Mouse (Mus musculus) embryonic facial prominence, embryonic 14.5 days (tissue): ENCODE results near the gene Gm1123. TPM values are rescaled to one million over a fixed set of nuclear protein-coding genes. Genes with fewer than 3 reads are reported as not detected.

Experiments used
- ATAC-seq: fragments of 200-750 bp; cut with Nextera tagmentation; 2 replicates; pipeline ENCODE4 v1.8.0; 2017; ENCODE audit warnings: low read depth, moderate number of reproducible peaks, moderate TSS enrichment
- DNase-seq: peaks from one replicate; pipeline ENCODE4 v3.0.0-alpha.2; 2015; ENCODE audit warnings: low spot score
- H3K27ac ChIP-seq: fragments of 300-500 bp; sonication (generic); replicated peaks from 2 replicates; pipeline ENCODE4 v1.5.1; 2014; ENCODE audit warnings: low read depth, mild to moderate bottlenecking, low read length, moderate library complexity
- H3K27me3 ChIP-seq: fragments of 300-500 bp; sonication (generic); replicated peaks from 2 replicates; pipeline ENCODE4 v1.6.1; 2014; ENCODE audit warnings: low read length; ENCODE audit not compliant: control insufficient read depth, insufficient read depth
- H3K36me3 ChIP-seq: fragments of 300-500 bp; sonication (generic); 2 replicates; pipeline ENCODE4 v1.6.1; 2014; ENCODE audit warnings: low read length, mixed read lengths; ENCODE audit not compliant: control insufficient read depth, insufficient read depth
- H3K4me1 ChIP-seq: fragments of 300-500 bp; sonication (generic); 2 replicates; pipeline ENCODE4 v1.6.1; 2014; ENCODE audit warnings: antibody characterized with exemption, low read length; ENCODE audit not compliant: control insufficient read depth, insufficient read depth
- H3K4me2 ChIP-seq: fragments of 300-500 bp; sonication (generic); 2 replicates; pipeline ENCODE4 v1.6.1; 2014; ENCODE audit warnings: low read depth, mild to moderate bottlenecking, low read length, moderate library complexity, mixed read lengths
- H3K4me3 ChIP-seq: fragments of 300-500 bp; sonication (generic); 2 replicates; pipeline ENCODE4 v1.5.1; 2014; ENCODE audit warnings: low read depth, mild to moderate bottlenecking, low read length
- H3K9ac ChIP-seq: fragments of 300-500 bp; sonication (generic); 2 replicates; pipeline ENCODE4 v1.6.1; 2014; ENCODE audit warnings: low read depth, mild to moderate bottlenecking, low read length, moderate library complexity, mixed read lengths
- H3K9me3 ChIP-seq: fragments of 300-500 bp; sonication (generic); 2 replicates; pipeline ENCODE4 v1.6.1; 2016; ENCODE audit warnings: low read length; ENCODE audit not compliant: control insufficient read depth
- WGBS: fragments of 180-500 bp; shearing (Covaris S2); extraction: QIAGEN DNeasy Blood & Tissue Kit; methylation state at CpG from one replicate; pipeline ENCODE4 v1.1.7; 2014; 5-methylcytosine and 5-hydroxymethylcytosine counted together
- polyA plus RNA-seq: library from polyadenylated mRNA; unstranded; fragments of >200 nt; fragmentation: Nextera tagmentation; extraction: Ambion mirVana; gene quantifications from 2 replicates; pipeline ENCODE4 v1.2.1, GENCODE M21; 2014

The Gm1123 gene
- polyA plus RNA-seq, 1 experiment from 2014 or later, result not detected

DNA sequence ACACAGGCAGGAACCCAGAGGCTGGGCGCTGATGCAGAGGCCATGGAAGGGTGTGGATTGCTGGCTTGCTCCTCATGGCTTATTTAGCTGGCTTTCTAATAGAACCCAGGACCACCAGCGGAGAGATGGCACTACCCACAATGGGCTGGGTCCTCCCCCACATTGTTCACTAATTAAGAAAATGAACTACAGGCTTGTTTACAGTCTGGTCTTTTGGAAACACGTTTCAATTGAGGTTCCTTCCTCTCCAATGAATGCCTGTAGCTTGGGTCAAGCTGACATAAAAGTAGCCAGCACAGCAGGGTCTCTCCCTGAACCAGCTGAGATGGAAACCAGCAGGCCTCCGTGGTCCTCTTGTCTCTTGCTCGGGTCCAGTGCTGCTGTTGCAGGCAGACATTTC is 14.3 kb downstream of the Gm1123 start:
- Histone ChIP-seq H3K9ac (no peak overlapping the region), H3K4me3 (no peak overlapping the region), H3K27me3 (no peaks in the 10 kb centered on the region), H3K9me3 (no peaks in the 10 kb centered on the region), H3K36me3 (no peaks in the 10 kb centered on the region), H3K4me1 (no peaks in the 10 kb centered on the region), H3K4me2 (no peak overlapping the region), H3K27ac (no peak overlapping the region)
- ATAC-seq (peak; percentile 15; the same call in 1 of the 2 replicates), DNase-seq (peak; percentile 12)
- WGBS, result 45% methylated on average over 5 of the region's 5 CpGs

DNA sequence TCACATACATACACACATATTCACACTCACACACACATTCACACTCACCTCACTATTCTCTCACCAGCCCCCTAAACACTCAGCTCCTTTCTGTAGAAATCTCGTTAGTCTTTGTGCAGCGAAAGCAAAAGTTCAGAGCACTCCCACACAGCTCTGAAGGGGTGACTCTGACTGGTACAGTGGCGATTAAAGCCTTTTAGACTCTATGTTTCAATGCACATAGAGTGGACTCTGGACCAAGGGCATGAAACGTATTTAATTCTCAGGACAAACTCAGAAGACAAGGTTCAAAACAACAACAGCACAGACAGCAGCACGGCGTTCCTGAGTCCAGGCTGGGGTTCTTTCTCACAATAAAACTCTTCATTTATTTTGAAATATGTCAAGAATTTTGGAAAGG is 17.8 kb downstream of the Gm1123 start:
- ATAC-seq, result no peak
- WGBS, result 82% methylated on average over 6 of the region's 6 CpGs
- H3K9me3 ChIP-seq, result no peaks in the 10 kb centered on the region
- H3K27ac ChIP-seq, result no peak overlapping the region
- H3K4me3 ChIP-seq, result no peak overlapping the region
- no peaks in the 10 kb centered on the region for H3K36me3 ChIP-seq
- H3K9ac ChIP-seq, result no peak overlapping the region
- no peak for DNase-seq
- no peak overlapping the region for H3K4me2 ChIP-seq
- no peaks in the 10 kb centered on the region for H3K4me1 ChIP-seq
- no peaks in the 10 kb centered on the region for H3K27me3 ChIP-seq

DNA sequence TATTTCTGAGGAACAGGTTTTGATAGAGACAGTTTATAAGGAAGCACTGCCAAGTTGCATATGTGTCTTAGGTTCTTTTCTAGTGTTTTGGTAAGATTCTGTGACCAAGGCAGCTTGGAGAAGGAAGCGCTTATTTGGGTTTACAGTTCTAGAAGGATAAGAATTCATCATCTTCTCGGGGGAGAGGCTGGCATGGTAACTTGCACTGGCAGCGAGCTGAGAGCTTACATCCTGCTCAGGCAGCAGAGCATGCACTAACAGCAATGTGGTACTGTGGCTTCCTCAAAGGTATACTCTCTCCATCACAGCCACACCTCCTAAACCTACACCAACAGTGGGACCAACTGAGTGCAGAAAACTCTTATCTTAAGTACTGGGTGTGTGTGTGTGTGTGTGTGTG is 18.8 kb downstream of the Gm1123 start:
- Histone ChIP-seq H3K9ac (no peak overlapping the region), H3K4me1 (no peaks in the 10 kb centered on the region), H3K9me3 (no peaks in the 10 kb centered on the region), H3K27ac (no peak overlapping the region), H3K4me3 (no peak overlapping the region), H3K4me2 (no peak overlapping the region), H3K36me3 (no peaks in the 10 kb centered on the region), H3K27me3 (no peaks in the 10 kb centered on the region)
- DNase-seq (no peak), ATAC-seq (no peak)
- 79% methylated on average over 3 of the region's 3 CpGs for WGBS

DNA sequence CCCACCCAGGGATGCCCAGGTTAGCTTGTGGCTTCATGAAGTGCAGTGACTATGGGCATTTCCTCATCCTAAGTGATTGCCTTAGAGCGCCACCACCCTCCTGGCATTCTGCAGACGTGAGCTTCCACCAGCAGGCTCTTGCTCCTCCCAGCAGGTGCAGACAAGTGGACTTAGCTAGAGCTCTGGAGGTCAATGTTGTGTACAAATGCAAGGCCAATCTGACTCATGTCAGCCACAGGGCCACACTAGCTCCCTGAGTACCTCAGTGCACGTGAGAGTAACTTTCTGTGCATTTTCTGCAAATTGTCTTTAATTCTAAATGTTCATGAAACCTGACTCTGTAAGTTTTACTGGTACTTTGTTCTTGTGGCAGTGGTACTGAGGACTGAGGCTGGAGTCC is 19.2 kb downstream of the Gm1123 start:
- ATAC-seq (no peak), DNase-seq (no peak)
- no peak overlapping the region for H3K27ac ChIP-seq
- 63% methylated on average over 3 of the region's 3 CpGs for WGBS
- H3K36me3 ChIP-seq, result no peaks in the 10 kb centered on the region
- no peaks in the 10 kb centered on the region for H3K4me1 ChIP-seq
- H3K27me3 ChIP-seq, result no peaks in the 10 kb centered on the region
- no peak overlapping the region for H3K9ac ChIP-seq
- no peak overlapping the region for H3K4me3 ChIP-seq
- no peak overlapping the region for H3K4me2 ChIP-seq
- H3K9me3 ChIP-seq, result no peaks in the 10 kb centered on the region

DNA sequence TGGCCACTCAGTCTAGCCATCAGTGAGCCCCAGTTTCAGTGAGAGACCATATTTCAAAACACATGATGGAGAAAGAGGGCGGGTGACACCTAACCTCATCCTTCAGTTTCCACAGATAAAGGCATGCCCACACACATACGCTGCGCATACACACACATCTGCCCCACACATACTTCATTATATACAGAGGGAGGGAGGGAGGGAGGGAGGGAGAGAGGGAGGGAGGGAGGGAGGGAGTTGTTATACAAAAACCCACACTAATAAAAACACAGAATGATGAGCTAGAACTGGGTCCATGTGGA is 25.7 kb downstream of the Gm1123 start:
- no peak for ATAC-seq
- Histone ChIP-seq H3K36me3 (peaks cover 3% of the 10 kb centered on the region; the same call in 1 of the 2 replicates), H3K27me3 (no peaks in the 10 kb centered on the region), H3K9me3 (peaks cover 4% of the 10 kb centered on the region; the same call in 1 of the 2 replicates), H3K4me2 (no peak overlapping the region), H3K4me1 (no peaks in the 10 kb centered on the region), H3K27ac (no peak overlapping the region), H3K9ac (no peak overlapping the region), H3K4me3 (no peak overlapping the region)
- 89% methylated on average over 3 of the region's 3 CpGs for WGBS
- DNase-seq, result no peak

DNA sequence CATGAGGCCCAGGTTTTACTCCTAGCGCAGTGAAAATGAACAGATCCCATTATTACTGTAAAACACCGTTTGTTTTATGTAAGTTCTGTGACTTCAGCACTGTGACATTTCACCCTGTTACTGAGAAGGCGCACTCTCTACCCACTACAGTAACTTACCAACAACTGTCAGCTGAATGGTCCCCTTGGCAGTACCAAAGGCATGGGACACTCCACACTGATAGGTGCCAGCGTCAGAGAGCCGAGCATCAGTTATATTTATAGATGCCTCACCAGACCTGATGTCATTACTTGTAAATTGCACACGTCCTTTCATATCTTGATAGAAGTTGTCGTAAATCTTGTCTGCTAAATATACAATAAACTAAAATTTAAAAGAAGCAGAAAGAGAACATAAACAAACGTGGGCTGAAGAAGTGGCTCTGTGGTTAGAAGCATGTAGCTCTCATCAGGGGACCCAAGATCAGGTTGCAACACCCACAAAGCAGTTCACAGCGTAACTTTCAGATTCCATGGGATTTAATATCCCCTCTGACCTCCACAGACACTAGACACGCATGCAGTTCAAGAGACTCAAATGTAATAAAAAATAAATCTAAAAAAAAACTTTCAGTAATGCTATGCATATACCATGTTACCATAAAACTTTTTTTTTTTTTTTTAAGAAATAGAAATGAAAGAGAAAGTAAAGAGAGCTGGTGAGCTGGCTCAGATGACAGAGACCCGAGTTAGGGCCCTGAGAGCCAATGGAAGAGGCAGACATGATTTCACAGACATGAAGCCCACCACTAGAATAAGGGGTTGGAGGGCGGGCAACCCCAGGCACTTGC is 26.2 kb downstream of the Gm1123 start:
- no peak overlapping the region for H3K4me3 ChIP-seq
- no peaks in the 10 kb centered on the region for H3K27me3 ChIP-seq
- DNase-seq (no peak), ATAC-seq (no peak)
- H3K36me3 ChIP-seq, result peaks cover 3% of the 10 kb centered on the region; the same call in 1 of the 2 replicates
- H3K9ac ChIP-seq, result no peak overlapping the region
- peaks cover 4% of the 10 kb centered on the region; the same call in 1 of the 2 replicates for H3K9me3 ChIP-seq
- WGBS, result 68% methylated on average over 12 of the region's 12 CpGs
- no peak overlapping the region for H3K4me2 ChIP-seq
- no peak overlapping the region for H3K27ac ChIP-seq
- H3K4me1 ChIP-seq, result no peaks in the 10 kb centered on the region

DNA sequence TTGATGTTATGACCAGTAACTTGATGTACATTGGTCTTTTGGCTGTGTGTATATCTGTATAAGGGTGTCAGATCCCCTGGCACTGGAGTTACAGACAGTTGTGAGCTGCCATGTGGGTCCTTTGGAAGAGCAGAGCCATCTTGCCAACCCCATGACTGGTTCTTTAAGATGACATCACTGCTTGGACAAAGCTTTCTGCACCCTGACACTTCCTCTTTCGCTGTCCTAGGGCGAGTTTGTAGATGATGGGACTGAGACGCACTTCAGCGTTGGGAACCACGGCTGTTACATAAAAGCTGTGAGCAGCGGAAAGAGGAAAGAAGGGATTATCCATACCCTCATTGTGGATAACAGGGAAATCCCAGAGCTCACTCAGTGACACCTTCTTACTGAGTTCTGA is 34.2 kb downstream of the Gm1123 start:
- Histone ChIP-seq H3K27me3 (no peaks in the 10 kb centered on the region), H3K9ac (no peak overlapping the region), H3K27ac (no peak overlapping the region), H3K4me2 (no peak overlapping the region), H3K4me3 (no peak overlapping the region), H3K36me3 (peaks cover 17% of the 10 kb centered on the region), H3K9me3 (peaks cover 4% of the 10 kb centered on the region; the same call in 1 of the 2 replicates), H3K4me1 (no peaks in the 10 kb centered on the region)
- DNase-seq, result no peak
- WGBS, result 90% methylated on average over 6 of the region's 6 CpGs
- ATAC-seq, result no peak

DNA sequence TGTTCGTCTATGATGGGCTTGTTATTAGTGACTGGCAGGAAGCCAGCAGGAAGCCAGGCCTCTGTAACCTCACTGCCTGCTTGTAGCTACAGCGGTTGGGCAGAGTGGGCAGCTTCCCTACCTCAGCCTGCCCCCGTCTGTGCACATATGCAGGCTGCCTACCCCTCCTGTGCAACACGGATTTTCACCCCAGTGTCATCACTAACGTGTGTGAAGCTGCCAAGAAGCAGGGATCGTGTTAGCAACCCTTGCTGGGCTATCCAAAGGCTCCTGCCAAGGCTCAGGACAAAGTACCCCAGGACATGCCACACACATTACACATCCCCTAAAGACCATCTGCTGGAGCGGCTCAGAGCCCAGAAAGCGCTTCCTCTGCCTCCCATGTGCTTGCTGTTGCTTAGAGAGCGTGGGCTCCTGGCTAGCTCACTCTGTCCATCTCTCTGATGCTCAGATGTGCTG is 35.6 kb downstream of the Gm1123 start:
- H3K4me3 ChIP-seq, result no peak overlapping the region
- no peak for ATAC-seq
- H3K27me3 ChIP-seq, result no peaks in the 10 kb centered on the region
- H3K4me2 ChIP-seq, result no peak overlapping the region
- H3K36me3 ChIP-seq, result peaks cover 20% of the 10 kb centered on the region
- WGBS, result 71% methylated on average over 9 of the region's 9 CpGs
- DNase-seq, result no peak
- H3K9me3 ChIP-seq, result 0 out of 2 replicates have a peak, but pooled peaks cover under 1% of the 10 kb centered on the region
- H3K9ac ChIP-seq, result no peak overlapping the region
- H3K4me1 ChIP-seq, result no peaks in the 10 kb centered on the region
- H3K27ac ChIP-seq, result no peak overlapping the region

DNA sequence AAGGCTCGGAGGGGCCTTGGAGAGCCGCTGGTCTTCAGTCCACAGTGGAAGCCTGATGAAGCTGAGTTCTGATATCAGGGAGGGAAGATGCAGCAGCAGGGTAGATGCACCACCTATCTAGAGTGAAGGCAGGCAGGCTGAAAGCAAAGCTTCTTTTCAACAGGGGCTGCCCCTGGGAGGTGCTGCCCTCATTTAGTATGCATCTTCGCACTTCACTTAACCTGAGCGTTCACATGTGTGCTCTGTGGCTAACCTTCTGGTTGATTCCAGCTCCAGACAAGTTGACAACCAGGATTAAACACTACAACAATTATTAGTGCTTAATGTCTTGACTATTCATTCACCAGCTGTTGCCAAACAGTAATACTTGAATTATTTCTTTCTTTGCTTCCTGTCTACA is 41.4 kb downstream of the Gm1123 start:
- H3K36me3 ChIP-seq, result peaks cover 23% of the 10 kb centered on the region
- no peaks in the 10 kb centered on the region for H3K4me1 ChIP-seq
- DNase-seq (no peak), ATAC-seq (no peak)
- H3K27ac ChIP-seq, result no peak overlapping the region
- no peak overlapping the region for H3K4me2 ChIP-seq
- no peak overlapping the region for H3K4me3 ChIP-seq
- no peaks in the 10 kb centered on the region for H3K9me3 ChIP-seq
- H3K9ac ChIP-seq, result no peak overlapping the region
- WGBS, result 88% methylated on average over 4 of the region's 4 CpGs
- no peaks in the 10 kb centered on the region for H3K27me3 ChIP-seq
